Comparison of ENCODE assay signal across 10 mouse cellular contexts in genomic region chr10:57784876-57785150, GRCm38 (mm10). TPM values are rescaled to one million over a fixed set of nuclear protein-coding genes. Genes with fewer than 3 reads are reported as not detected.
A peak's percentile ranks its signal among the peaks of the same experiment; 100 is the strongest.
DNase-seq lines count a peak whose midpoint lies in the region; ATAC-seq and TF ChIP-seq lines count a peak whose summit lies in the region.
"Had no signal": no experiment of that assay in that cellular context is flagged by ENCODE, and none has a peak within 500 bp of the region (broad histone marks: within the 10 kb centered on the region; RNA-seq: fewer than 3 reads in every experiment).

Gene Fabp7, plus strand, starts transcription at chr10:57784881.

- H3K27me3 ChIP-seq in forebrain, embryonic 13.5 days: no peaks in the 10 kb centered on the region
- H3K27me3 ChIP-seq in intestine, embryonic 14.5 days (replicated peaks; ENCODE audit: control insufficient read depth, insufficient read depth, low read length): no peaks in the 10 kb centered on the region
- no peaks in the 10 kb centered on the region for H3K27me3 ChIP-seq in midbrain, postnatal 0 days (ENCODE audit: insufficient read depth, low read length)

- ATAC-seq in forebrain, embryonic 13.5 days: no peak
- no peak for ATAC-seq in intestine, embryonic 14.5 days (replicated peaks; ENCODE audit: low FRiP score, low TSS enrichment, low read depth)
- no peak for ATAC-seq in midbrain, postnatal 0 days (ENCODE audit: low FRiP score)
- ATAC-seq in erythroid progenitor cell, adult 5-6 weeks (replicated peaks; ENCODE audit: low FRiP score, poor library complexity, severe bottlenecking): no peak

- H3K36me3 ChIP-seq in forebrain, embryonic 13.5 days (ENCODE audit: poor library complexity, severe bottlenecking): 0 out of 2 replicates have a peak, but pooled peaks cover 5% of the 10 kb centered on the region
- H3K36me3 ChIP-seq in intestine, embryonic 14.5 days (ENCODE audit: control insufficient read depth, insufficient read depth, low read length): no peaks in the 10 kb centered on the region
- H3K36me3 ChIP-seq in midbrain, postnatal 0 days (ENCODE audit: insufficient read depth, low read length): no peaks in the 10 kb centered on the region

- peak within 1 kb of the TSS; percentile 69 for H3K9ac ChIP-seq in forebrain, embryonic 13.5 days
- no peak within 1 kb of the TSS for H3K9ac ChIP-seq in intestine, embryonic 14.5 days (ENCODE audit: low read length)
- H3K9ac ChIP-seq in midbrain, postnatal 0 days (replicated peaks; ENCODE audit: low read length, poor library complexity, severe bottlenecking): peak within 1 kb of the TSS; percentile 53

- DNase-seq in left cerebral cortex, adult 18-20 months (ENCODE audit: low spot score in 2 of 2): no peak
- no peak for DNase-seq in left cerebral cortex, adult 9 months (ENCODE audit: low spot score in 2 of 2)
- no peak for DNase-seq in intestine, embryonic 14.5 days (ENCODE audit: low spot score)
- DNase-seq in midbrain, postnatal 0 days (ENCODE audit: low spot score): no peak
- no peak for DNase-seq in cerebellum, postnatal 25 days
- no peak for DNase-seq in ovary, postnatal 36 days (ENCODE audit: low spot score)

- H3K4me2 ChIP-seq in forebrain, embryonic 13.5 days: peak within 1 kb of the TSS; percentile 61
- peak within 1 kb of the TSS; percentile 42 for H3K4me2 ChIP-seq in intestine, embryonic 14.5 days (ENCODE audit: low read length)
- peak within 1 kb of the TSS; percentile 49 for H3K4me2 ChIP-seq in midbrain, postnatal 0 days (ENCODE audit: low read depth, low read length, poor library complexity, severe bottlenecking)

- H3K4me1 ChIP-seq in forebrain, embryonic 13.5 days: peaks cover 39% of the 10 kb centered on the region
- peaks cover 11% of the 10 kb centered on the region for H3K4me1 ChIP-seq in intestine, embryonic 14.5 days (replicated peaks; ENCODE audit: control insufficient read depth, insufficient read depth, low read length)
- no peaks in the 10 kb centered on the region for H3K4me1 ChIP-seq in midbrain, postnatal 0 days (ENCODE audit: insufficient read depth, low read length)

- H3K9me3 ChIP-seq in forebrain, embryonic 13.5 days (replicated peaks): no peaks in the 10 kb centered on the region
- H3K9me3 ChIP-seq in intestine, embryonic 14.5 days (ENCODE audit: control insufficient read depth, low read length): no peaks in the 10 kb centered on the region
- H3K9me3 ChIP-seq in midbrain, postnatal 0 days (ENCODE audit: low read length): no peaks in the 10 kb centered on the region

- H3K27ac ChIP-seq in forebrain, embryonic 13.5 days: peak within 1 kb of the TSS; percentile 94
- peak within 1 kb of the TSS; percentile 22; the same call in 1 of the 2 replicates for H3K27ac ChIP-seq in intestine, embryonic 14.5 days (ENCODE audit: low read depth)
- peak within 1 kb of the TSS; percentile 77 for H3K27ac ChIP-seq in midbrain, postnatal 0 days (ENCODE audit: low read depth, low read length)
- H3K27ac ChIP-seq: macrophage had no signal

- H3K4me3 ChIP-seq in forebrain, embryonic 13.5 days: peak within 1 kb of the TSS; percentile 45
- peak within 1 kb of the TSS; percentile 11; the same call in 1 of the 2 replicates for H3K4me3 ChIP-seq in intestine, embryonic 14.5 days (ENCODE audit: low read depth, low read length)
- peak within 1 kb of the TSS; percentile 34 for H3K4me3 ChIP-seq in midbrain, postnatal 0 days (ENCODE audit: low read depth, low read length)
- H3K4me3 ChIP-seq: erythroblast, embryonic 14.5 days had no signal

- WGBS in forebrain, embryonic 13.5 days: 2% methylated on average over 7 of the region's 7 CpGs
- 16% methylated on average over 7 of the region's 7 CpGs for WGBS in intestine, embryonic 14.5 days
- 5% methylated on average over 7 of the region's 7 CpGs for WGBS in midbrain, postnatal 0 days

- TF ChIP-seq CTCF in midbrain, postnatal 0 days (IDR thresholded peaks at IDR 0.05): no peak

RNA-seq across cellular contexts. Expression of gene Fabp7, which starts in this region (rescaled TPM):
- 10 to 100 TPM; 45.3 to 56.9 TPM for total RNA-seq in left cerebral cortex, adult 18-20 months (2021)
- 1,416 and 1,541 TPM in 2 replicates for polyA plus RNA-seq in forebrain, embryonic 13.5 days (2015; fragmentation: Nextera tagmentation; extraction: Ambion mirVana)
- polyA plus RNA-seq in intestine, embryonic 14.5 days (2014; fragmentation: Nextera tagmentation; extraction: Ambion mirVana): 58.4 and 59.9 TPM in 2 replicates
- 717 and 1,023 TPM in 2 replicates for total RNA-seq in midbrain, postnatal 0 days (2014; rRNA removed)
- polyA plus RNA-seq in midbrain, postnatal 0 days (2015; fragmentation: Nextera tagmentation; extraction: Ambion mirVana): 2,744 and 2,827 TPM in 2 replicates
- not detected in 2 replicates for total RNA-seq in erythroid progenitor cell, adult 5-6 weeks (2015; ENCODE audit: low replicate concordance)
- not detected in 2 replicates for total RNA-seq in erythroid progenitor cell, adult 5-6 weeks (2017; ENCODE audit: low replicate concordance)
- polyA plus RNA-seq: erythroblast, embryonic 14.5 days had no signal

Comparison
In these comparisons a context has a peak if more than half of its experiments do, and no peak if none do; other contexts are left out.
1. RNA of gene Fabp7 (total RNA-seq): 717 to 1,023 TPM in midbrain, postnatal 0 days and 45.3 to 56.9 TPM in left cerebral cortex, adult 18-20 months; not detected in erythroid progenitor cell, adult 5-6 weeks; every median in the first group is over 10 times any median in the second.
2. RNA of gene Fabp7 (total RNA-seq): 717 to 1,023 TPM in midbrain, postnatal 0 days; 45.3 to 56.9 TPM in left cerebral cortex, adult 18-20 months; every median in the first group is over 10 times any median in the second.
3. RNA of gene Fabp7 (polyA plus RNA-seq): 2,744 to 2,827 TPM in midbrain, postnatal 0 days and 1,416 to 1,541 TPM in forebrain, embryonic 13.5 days; 58.4 to 59.9 TPM in intestine, embryonic 14.5 days; every median in the first group is over 10 times any median in the second.
4. H3K27ac ChIP-seq: peak in every context shown above with its lines; median percentile 94 in forebrain, embryonic 13.5 days; 77 in midbrain, postnatal 0 days; 22 in intestine, embryonic 14.5 days.
5. Peak in every context shown above with its lines, with median percentiles within 50 percentile points of each other: H3K4me2 ChIP-seq and H3K4me3 ChIP-seq.